Mouse (Mus musculus): ENCODE results near the gene Zc4h2. TPM values are rescaled to one million over a fixed set of nuclear protein-coding genes. Genes with fewer than 3 reads are reported as not detected.

The Zc4h2 gene
- polyA plus RNA-seq (2017; shearing (Covaris generic)) = 1 to 10 TPM; 3.1 to 4.0 TPM

- ATAC-seq = peak; percentile 100
Observed at GRCm38 (mm10) chrX:95657804-95658599, at the start of gene Zc4h2. Zc4h2 (minus strand) TSS chrX:95658509.

GRCm38 (mm10) chrX:95687119-95687518, 28.8 kb upstream of the Zc4h2 start:
- ATAC-seq = peak; percentile 54

- no peak for ATAC-seq
Observed at GRCm38 (mm10) chrX:95682206-95682605, 23.9 kb upstream of the Zc4h2 start.

GRCm38 (mm10) chrX:95658600-95659084, 333 bp upstream of the Zc4h2 start:
- ATAC-seq = peak; percentile 15

GRCm38 (mm10) chrX:95600609-95601008, 57.7 kb downstream of the Zc4h2 start:
- ATAC-seq = no peak

Other genes starting within 250 kb of the Zc4h2 start
- gene Amer1, start 213.6 kb downstream of the Zc4h2 start, polyA plus RNA-seq (2017; shearing (Covaris generic)) = 1 to 10 TPM; 4.1 to 5.4 TPM
- gene Asb12, start 100.5 kb downstream of the Zc4h2 start, polyA plus RNA-seq (2017; shearing (Covaris generic)) = not detected
- gene Pfn5, start 100.4 kb downstream of the Zc4h2 start, polyA plus RNA-seq (2017; shearing (Covaris generic)) = not detected
- 1 to 10 TPM in 1 of 2 experiments, under 1 TPM in 1; 0.69 to 1.2 TPM for gene Zc3h12b, start 53.2 kb upstream of the Zc4h2 start, polyA plus RNA-seq (2017; shearing (Covaris generic))